Mouse (Mus musculus) cerebellum, adult (tissue): ENCODE measurements around the gene Uqcrq.
"Not testable (repeated sequence)": the region's sequence is repeated elsewhere in the genome, so short reads cannot be mapped to it uniquely, and the experiment has no call there.

Experiments
- ATAC-seq: cut with Nextera tagmentation; 2 replicates; pipeline ENCODE4 v1.9.2; 2017; ENCODE audit warnings: mild to moderate bottlenecking, moderate library complexity, mixed read lengths; ENCODE audit not compliant: insufficient number of reproducible peaks, low FRiP score, low TSS enrichment

Gene Uqcrq

GRCm38 (mm10) chr11:53453031-53453430 is 22.4 kb upstream of the Uqcrq start:
- no peak for ATAC-seq

GRCm38 (mm10) chr11:53452396-53452795 is 21.8 kb upstream of the Uqcrq start:
- no peak for ATAC-seq

- ATAC-seq = no peak
These were observed 20.7 kb upstream of the Uqcrq start for GRCm38 (mm10) chr11:53451361-53451760.

GRCm38 (mm10) chr11:53450070-53450705 is 19.6 kb upstream of the Uqcrq start:
- ATAC-seq = no peak

- no peak for ATAC-seq
These were observed 17.9 kb upstream of the Uqcrq start for GRCm38 (mm10) chr11:53448529-53448928.

- no peak for ATAC-seq
These were observed 17.4 kb upstream of the Uqcrq start for GRCm38 (mm10) chr11:53447996-53448395.

GRCm38 (mm10) chr11:53446183-53446582 is 15.6 kb upstream of the Uqcrq start:
- ATAC-seq = no peak

GRCm38 (mm10) chr11:53445562-53445961 is 14.9 kb upstream of the Uqcrq start:
- no peak for ATAC-seq

GRCm38 (mm10) chr11:53443861-53444260 is 13.2 kb upstream of the Uqcrq start:
- no peak for ATAC-seq

GRCm38 (mm10) chr11:53441921-53442320 is 11.3 kb upstream of the Uqcrq start:
- ATAC-seq = no peak

- no peak for ATAC-seq
These were observed 5.7 kb upstream of the Uqcrq start for GRCm38 (mm10) chr11:53436338-53436737.

- no peak for ATAC-seq
These were observed 4.9 kb upstream of the Uqcrq start for GRCm38 (mm10) chr11:53435504-53435903.

GRCm38 (mm10) chr11:53433057-53433456 is 2.4 kb upstream of the Uqcrq start:
- ATAC-seq = no peak

- ATAC-seq = peak; percentile 40
These were observed 871 bp upstream of the Uqcrq start for GRCm38 (mm10) chr11:53431347-53432056.

- ATAC-seq = peak; percentile 43
These were observed 346 bp downstream of the Uqcrq start for GRCm38 (mm10) chr11:53430300-53430669.

- no peak for ATAC-seq
These were observed 1.4 kb downstream of the Uqcrq start for GRCm38 (mm10) chr11:53429182-53429581.

- ATAC-seq = no peak
These were observed 1.9 kb downstream of the Uqcrq start for GRCm38 (mm10) chr11:53428716-53429057.

GRCm38 (mm10) chr11:53427993-53428715 is 2.5 kb downstream of the Uqcrq start:
- ATAC-seq = no peak

GRCm38 (mm10) chr11:53426914-53427313 is 3.7 kb downstream of the Uqcrq start:
- ATAC-seq = not testable (repeated sequence)

- no peak for ATAC-seq
These were observed 4.8 kb downstream of the Uqcrq start for GRCm38 (mm10) chr11:53425711-53426255.

GRCm38 (mm10) chr11:53425251-53425650 is 5.4 kb downstream of the Uqcrq start:
- no peak for ATAC-seq
